Mouse (Mus musculus) T-helper 17 cell (primary cell): ENCODE measurements around the gene Gm20388.
"Not testable (repeated sequence)": the region's sequence is repeated elsewhere in the genome, so short reads cannot be mapped to it uniquely, and the experiment has no call there.

Source experiments
- in situ Hi-C, 2 experiments: fragments of 300-600 bp; cut with MboI, MseI; formaldehyde crosslinking; loops; 1 replicate in 1 of 2; 2 replicates in 1 of 2; pipeline ENCODE4 v1.15.1; 2025; ENCODE audit warnings: high pct_unique_total_duplicates in 2 of 2

Gene Gm20388

DNA sequence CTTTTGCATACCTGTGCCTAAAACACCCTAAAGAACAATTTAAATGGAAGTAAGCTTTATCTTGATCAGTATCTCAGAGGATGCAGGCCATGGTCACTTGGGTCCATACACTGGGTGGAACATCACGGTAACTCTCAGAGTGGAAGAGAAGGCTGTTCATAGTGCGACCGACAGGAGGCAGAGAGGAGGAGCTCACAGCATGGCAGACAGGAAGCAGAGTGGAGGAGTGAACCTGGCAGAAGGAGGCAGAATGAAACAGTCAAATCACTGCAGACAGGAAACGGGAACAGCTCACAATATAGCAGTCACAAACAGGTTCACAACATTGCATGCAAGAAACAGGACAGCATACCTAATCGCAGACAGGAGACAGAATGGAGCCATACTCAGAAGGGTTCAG, 4239.9 kb downstream of the Gm20388 start:
- in situ Hi-C loops, result no loop called here

DNA sequence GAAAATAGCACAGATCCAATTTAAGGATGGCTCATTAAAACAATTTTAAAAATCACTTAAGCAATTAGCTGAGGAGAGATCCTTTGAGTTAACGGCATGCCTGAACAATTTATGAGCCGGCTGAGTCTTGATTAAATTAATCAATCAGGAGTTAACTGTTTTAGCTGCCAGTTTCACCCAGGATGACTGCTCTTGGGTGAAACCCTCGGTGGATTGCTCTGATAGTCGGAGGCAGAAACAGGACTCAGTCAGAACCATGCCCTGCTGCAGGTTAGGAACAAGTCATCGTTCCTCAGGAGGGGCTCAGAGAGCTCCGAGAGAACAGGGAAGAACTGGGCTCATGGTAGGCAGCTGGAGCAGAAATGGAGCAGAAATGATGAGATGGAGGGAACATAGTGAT, 4241.2 kb downstream of the Gm20388 start:
- in situ Hi-C loops, result no loop called here

DNA sequence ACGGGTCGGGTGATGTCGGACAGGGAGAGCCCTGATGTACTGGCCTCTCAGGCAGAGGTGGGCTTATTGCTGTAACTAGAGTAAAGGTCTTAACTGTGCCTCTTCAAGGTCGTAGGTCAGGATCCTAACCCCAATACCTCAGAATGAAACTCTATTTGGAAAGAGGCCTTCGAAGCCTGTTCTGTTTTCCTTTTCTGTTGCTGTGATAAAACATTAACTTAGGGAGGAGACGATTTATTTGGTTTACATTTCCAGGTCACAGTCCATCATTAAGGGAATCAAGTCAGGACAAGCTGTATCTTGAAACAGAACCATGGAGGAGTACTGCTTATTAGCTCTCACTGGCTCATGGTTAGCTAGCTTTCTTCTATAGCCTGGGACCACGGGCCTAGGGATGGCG, 4242.1 kb downstream of the Gm20388 start:
- in situ Hi-C loops, result no loop called here

DNA sequence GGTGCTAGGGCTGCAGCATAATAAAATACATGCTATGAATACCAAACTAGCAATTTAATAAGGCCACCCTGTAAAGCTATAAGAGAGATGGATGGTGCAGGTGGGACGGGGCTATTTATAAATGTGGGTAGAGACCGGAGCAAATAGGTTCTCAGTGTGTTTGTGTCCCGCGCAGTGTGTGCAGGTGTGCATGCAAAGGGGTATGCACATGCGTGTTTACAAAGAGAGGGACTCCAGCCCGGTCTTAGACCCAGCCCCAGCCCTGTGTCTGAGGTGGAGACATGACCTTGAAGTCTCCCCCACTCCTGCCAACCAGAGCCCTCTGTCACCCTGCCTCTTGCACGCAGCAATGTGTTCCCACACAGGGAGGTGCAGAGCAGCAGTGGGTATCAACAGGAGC, 4245.7 kb downstream of the Gm20388 start:
- in situ Hi-C loops, result loop anchor here in 1 of 2 experiments (5.0 kb wide), 1 partner anchor 59 kb away; no protein-coding TSS in a partner anchor

DNA sequence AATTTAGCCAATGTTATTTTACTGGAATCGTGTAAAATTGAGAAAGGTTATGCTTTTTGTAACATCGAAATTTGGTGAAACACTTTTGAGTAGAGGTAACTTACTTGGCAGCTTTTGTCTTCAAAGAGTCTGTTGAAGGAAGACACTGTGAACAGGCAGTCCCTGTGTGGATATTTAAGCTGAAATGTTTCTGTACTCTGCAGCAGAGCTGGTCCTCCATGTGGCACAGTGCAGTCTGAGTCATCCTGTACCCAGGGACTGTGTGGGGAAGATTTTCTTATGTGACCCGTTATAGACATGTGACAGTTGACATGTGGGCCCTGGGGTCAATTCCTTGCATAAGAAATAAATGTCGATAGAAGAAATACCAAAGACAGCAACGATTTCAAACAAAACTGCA, 4251.0 kb downstream of the Gm20388 start:
- in situ Hi-C loops, result no loop called here

DNA sequence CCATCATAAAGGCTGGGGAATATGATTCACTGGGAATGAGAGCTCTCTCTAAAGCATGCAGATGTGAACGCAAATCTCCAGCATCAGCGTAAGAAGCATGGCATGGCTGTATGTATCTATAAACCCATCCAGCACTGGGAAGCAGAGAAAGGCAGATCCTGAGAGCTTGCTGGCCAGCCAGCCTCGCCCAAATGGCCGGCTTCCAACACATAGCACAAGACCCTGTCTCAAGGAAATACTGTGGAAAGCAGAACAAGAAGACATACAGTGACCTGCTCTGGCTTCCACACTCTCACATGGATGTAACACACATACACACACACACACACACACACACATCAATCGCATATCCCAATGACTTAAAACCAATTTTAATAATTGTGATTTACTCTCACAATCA, 4252.6 kb downstream of the Gm20388 start:
- in situ Hi-C loops, result no loop called here

DNA sequence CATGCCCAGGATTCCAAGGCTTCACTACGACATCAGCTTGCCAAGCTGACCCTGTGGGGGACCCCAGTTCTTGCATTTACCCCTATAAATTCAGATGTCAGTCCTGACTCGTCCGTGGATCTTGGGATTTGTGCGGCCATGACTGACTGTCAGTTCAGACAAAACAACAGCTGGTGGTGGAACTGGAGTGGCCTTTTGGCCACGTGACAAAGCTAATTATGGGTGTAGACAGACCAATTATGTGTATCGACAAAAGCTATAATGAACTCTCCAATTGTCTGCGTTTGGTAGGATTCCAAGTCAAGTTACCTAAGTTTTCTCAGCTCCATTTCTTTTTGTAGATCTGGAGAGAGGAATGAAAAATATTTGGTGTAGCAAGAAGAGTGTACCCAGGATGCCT, 4259.1 kb downstream of the Gm20388 start:
- in situ Hi-C loops, result no loop called here

DNA sequence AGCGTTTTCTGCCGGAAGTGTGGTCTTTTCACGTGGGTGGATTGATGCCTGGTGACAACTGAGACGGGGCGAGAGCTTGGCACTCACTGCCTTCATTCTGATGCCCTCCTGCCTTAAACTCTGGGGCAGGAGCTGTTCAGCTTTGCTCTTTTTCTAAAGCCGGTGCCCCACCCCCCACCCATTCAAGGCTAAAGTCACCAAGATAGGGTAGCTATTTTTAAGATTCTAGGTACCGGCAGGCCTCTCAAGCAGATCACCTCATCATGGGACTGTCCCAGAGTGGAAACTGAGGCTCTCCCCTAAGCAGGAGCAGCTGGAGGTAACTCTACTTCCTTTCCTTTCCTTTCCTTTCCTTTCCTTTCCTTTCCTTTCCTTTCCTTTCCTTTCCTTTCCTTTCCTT, 4260.0 kb downstream of the Gm20388 start:
- in situ Hi-C loops, result no loop called here

DNA sequence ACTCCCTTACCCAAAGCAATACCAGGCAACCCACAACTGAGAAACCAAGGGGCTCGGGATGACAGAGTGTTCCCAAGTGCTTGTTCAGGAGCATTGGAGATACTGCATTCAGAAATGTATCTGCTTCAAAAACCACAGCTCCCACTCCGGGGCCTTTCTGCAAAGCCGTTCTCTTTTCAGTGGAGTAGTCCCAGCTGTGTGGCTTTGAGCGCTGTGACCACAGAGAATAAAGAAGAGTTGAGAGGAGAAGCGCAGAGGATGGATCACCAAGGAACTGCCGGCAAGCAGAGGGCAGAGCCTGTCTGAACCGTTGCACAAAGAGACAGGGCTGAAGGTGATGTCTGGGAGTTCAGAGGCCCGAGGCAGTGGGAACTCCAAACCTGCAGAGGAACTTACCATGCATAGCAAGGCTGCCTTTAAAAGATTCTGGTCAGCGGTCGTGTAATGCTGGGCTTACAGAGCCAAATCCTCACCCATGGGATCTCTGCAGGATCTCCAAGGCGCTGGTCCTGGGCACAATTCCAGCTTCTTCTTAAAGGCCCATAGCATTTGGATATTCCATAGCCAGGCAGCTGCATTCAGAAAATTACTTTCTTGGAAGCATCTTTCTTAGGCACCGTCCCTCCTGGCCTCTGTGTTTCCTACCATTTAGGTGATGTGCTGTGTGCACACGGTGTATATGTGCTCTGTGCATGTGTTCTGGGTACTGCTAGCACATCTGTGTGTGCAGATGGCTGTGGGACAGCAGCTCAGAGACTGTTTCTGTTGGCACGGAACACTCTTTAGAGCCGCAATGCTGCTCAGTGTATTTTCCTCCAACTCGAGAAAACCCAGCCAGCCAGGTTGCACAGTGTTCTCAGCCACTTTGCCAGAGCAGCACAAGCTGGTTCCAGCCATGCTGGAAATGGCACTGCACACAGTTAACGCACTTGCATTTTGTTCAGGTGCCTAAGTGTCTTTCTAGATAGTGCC, 4261.2 kb downstream of the Gm20388 start:
- in situ Hi-C loops, result no loop called here

DNA sequence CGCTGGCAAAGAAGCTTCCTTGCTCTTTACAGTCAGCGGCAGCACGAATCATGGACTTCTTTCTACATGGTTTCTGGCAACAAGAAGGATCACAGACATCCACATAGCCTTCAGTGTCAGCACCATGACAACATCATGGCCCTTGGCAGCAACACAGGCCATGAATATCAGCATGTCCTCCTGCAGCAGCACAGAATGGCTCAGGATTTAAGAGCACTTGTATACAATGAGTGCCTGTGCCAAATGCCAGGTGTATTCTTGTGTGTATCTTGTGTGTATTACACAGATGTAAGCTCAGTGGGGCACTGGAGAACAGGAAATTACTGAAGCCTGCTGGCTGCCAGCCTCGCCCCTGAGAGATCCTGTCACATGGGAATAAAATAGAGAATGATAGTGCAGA, 4263.0 kb downstream of the Gm20388 start:
- in situ Hi-C loops, result no loop called here

DNA sequence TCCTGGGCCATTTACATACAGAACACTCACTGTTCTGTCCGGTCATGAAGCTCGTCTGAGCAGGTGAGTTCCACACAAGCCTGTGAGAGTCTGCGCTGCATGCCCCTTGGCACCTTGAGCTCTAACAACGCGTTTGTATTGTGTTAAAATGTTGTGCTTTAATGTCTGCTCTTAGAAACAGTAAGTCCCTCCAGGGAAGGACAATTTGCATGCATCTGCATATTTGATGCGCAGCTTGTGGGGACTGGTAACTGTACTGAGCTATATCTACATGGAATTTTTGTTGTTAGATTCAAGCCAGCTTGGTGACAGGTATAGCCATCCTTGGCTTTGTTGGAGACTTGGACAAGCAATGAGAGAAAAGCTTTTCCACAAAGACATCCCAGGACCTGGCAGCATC, 4265.5 kb downstream of the Gm20388 start:
- in situ Hi-C loops, result no loop called here

DNA sequence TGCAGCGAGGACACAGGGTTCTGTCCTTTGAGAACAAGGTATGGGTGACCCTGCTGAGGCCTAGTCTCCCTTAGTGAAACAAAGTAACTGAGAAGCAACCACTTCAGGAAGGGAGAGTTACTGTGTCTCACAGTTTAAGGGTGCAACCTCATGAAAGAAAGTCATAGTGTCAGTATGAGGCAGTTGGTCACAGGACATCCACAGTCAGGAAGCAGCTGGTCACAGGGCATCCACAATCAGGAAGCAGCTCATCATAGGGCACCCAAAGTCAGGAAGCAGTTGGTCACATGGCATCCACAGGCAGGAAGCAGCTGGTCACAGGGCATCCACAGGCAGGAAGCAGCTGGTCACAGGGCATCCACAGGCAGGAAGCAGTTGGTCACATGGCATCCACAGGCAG, 4266.5 kb downstream of the Gm20388 start:
- in situ Hi-C loops, result not testable (repeated sequence)

DNA sequence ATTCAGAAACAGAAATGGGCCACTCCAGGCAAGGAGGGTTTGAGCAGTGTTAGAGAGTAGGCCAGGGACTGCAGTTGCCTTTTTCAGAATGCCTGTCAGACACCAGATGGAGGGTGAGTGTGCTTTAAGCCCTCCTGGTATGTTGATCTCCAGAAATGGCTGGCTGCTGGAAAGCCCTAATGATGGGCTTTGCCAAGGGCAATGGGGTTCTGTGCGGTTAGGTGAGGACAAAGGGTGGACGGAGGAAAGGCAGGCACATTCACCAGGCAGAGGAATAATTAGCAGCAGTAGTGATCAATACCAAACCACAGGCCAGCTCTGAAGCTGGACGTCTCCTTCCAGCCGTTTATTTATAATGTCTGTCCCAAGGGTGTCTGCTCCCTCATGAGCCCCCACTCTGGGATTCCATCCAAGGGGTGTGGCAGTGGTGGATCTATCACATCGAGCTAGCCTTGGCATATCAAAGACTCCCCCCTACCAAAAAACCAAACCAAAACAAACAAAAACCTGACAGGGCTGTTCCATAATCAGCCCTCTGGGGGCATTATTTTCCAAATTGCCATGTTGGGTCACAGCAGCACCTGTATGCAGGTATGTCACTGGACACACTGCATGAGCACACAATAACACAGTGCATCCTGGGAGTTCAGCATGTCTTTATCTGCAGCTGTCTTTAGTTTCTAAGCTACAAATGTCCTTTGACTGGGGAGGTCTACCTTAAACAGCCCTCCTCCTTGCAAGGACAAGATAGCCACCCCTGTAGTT, 4270.2 kb downstream of the Gm20388 start:
- in situ Hi-C loops, result no loop called here

DNA sequence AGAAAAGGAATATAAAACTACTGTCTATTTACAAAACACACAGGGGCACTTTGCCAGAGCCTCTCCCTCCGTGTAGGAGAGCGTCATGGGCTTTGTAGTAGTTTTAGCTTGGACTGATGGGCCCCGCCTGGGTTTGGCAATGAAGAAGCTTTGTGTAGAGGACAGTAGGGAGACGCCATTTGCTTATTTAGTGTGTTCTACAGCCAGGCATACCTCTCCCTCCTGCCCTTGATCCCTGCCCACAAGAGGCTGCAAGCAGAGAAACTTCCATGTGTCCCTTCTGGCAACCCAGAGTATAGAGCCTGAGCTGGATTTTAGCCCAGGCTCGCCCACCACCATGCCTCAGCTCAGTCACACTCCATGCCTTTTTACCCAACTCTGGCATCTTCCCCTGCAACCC, 4271.1 kb downstream of the Gm20388 start:
- in situ Hi-C loops, result no loop called here

DNA sequence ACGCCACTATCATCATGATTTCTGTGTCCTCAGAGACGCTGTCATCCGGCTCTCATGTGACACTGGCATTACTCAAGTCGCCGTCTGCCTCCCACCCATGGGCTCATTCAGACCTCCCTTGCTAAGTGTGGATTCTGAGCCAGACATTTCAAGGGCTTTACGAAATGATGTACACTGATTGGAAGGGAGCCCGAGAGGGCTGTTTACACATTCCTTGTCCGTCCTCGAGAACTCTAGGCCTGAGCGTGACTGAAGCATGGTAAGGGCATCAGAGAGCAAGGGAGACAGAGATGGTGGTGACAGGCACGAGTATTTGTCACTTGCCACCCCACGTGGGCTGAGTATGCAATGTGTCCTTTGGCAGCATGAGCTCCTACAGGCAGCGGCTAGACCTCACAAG, 4271.6 kb downstream of the Gm20388 start:
- in situ Hi-C loops, result no loop called here

DNA sequence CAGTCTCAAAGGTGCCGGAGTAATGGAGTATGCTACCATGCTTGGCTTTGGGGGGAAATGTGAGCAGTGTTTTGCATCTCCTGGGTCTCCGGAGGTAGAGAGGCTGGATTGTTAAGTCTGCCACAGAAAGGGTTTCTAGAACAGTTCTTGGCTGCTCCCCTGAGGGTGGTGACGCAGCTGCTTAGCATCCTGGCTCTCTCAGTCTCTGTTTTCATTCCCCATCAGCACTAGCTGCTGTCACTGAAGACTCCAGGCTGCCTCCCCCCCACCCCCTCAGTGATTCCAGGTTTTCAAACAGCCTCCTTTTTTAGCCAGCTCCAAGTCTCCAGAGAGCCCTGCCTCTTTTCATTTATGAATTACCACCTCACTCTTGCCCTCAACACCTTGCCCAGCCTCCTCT, 4273.4 kb downstream of the Gm20388 start:
- in situ Hi-C loops, result no loop called here

DNA sequence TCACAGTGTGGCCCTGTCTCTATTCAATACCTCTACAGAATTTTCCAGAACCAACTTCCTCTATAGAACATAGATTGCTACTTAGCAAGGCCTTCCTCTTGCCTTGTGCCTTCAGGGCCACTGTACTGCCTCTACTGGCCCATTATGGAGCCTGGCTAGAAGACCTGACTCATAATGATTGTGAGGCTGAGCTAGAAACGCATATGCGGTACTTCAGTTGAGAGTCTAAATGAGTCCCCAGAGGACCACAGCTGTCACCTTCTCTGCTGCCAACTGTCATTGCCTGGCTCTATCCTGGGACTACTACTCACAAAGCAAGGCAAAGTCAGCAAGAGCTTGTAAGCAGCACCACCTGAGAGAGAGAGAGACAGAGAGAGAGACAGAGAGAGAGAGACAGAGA, 4273.9 kb downstream of the Gm20388 start:
- in situ Hi-C loops, result no loop called here

DNA sequence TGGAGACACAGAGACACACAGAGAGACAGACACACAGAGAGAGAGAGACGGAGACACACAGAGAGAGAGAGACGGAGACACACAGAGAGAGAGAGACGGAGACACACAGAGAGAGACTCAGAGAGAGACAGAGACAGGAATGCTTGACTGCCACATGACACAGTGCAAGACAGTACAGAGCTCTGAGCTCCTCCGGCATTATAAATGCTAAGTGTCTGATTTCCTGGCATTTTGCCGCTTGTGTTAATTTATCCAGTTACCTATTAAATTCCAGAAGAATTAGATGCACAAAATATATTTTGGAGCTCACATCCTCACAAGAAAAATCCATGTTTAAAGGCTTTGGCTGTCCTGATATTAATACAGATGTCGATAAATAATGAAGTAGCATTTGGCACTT, 4274.4 kb downstream of the Gm20388 start:
- in situ Hi-C loops, result no loop called here

DNA sequence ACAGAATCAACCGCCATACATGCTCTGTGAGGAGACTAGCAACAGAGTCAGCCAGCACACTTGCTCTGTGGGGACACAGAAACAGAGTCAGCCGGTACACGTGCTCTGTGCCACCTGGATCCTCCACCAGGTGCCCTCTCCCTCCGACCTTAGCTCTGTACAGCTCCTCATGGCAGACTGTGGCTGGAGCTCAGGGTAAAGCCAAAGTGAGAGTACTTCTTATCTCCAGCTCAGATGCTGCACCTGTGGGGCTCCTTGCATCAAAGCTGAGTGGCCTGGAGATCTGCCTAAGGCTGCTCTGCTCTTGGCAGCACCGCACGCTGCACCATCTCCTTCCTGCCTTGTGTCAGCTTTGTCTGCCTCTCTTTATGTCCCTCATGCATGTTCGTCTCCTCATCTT, 4279.7 kb downstream of the Gm20388 start:
- in situ Hi-C loops, result loop anchor here in 1 of 2 experiments (5.0 kb wide), 1 partner anchor 372 kb away; no protein-coding TSS in a partner anchor

DNA sequence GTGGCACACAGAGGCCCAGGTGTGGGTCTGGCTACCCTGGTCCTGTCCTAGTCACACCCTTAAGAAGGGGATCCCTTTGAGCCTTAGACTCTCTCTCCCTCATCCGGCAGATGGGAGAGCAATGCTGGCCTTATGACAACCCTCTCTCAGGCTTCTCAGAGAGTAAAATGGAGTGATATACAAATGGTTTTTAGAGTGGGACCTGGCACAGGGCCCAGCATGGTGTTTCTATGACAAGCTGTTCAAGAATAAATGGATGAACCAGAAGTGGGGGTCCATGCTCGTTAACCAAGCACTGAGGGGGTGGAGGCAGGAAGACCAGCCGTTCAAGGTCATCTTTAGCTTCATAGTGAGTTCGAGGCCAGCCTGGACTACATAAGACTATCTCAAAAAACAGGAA, 4281.6 kb downstream of the Gm20388 start:
- in situ Hi-C loops, result loop anchor here in 1 of 2 experiments (5.0 kb wide), 1 partner anchor 370 kb away; no protein-coding TSS in a partner anchor

DNA sequence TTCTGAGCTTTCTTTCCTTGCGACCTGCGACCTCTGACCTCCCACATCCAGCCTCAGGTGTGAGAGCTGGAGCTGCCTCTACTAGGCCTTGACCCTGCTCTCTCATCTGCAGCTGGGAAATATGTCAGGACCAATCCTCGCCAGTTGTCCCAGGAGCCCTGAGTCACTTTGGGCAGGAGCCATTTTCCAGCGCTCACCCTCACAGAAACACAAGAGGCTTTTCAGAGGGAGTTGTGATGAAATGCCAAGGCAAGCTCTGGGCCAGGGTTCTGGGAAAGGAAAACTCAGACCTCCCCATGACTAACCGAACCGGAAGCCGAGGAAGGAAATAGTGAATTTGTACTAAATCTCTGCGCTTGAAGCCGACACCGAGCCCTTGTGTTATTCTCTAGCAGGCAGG, 4282.3 kb downstream of the Gm20388 start:
- in situ Hi-C loops, result loop anchor here in 1 of 2 experiments (5.0 kb wide), 1 partner anchor 369 kb away; no protein-coding TSS in a partner anchor

DNA sequence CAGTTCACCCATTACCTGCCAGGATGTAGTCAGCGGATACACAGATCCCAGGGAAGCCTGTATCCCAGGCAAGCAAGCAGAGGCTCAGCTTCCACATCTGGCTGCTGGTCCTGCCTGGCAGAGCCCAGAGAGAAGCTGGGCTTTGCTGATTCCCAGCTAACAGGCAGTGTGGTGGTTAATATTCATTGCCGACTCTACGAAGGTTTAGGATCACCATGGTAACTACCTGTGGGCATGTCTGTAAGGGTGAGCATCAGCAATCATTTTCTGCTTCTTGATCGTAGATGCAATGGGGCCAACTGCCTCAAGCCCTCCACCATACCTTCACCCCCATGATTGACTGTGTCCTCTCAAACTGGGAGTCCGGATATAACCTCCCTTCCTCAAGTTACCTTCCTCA, 4283.4 kb downstream of the Gm20388 start:
- in situ Hi-C loops, result loop anchor here in 1 of 2 experiments (5.0 kb wide), 1 partner anchor 368 kb away; no protein-coding TSS in a partner anchor
